Mouse (Mus musculus) olfactory bulb, adult 2 months (tissue): ENCODE measurements around the gene Fam227b. TPM values are rescaled to one million over a fixed set of nuclear protein-coding genes. Genes with fewer than 3 reads are reported as not detected.

ENCODE experiments used
- H3K27ac ChIP-seq: fragments of 200-500 bp; 2 replicates; pipeline ENCODE4 v1.5.1; 2012; ENCODE audit warnings: low read depth, low read length; ENCODE audit not compliant: insufficient read depth
- H3K4me1 ChIP-seq: fragments of 200-500 bp; 2 replicates; pipeline ENCODE4 v1.6.1; 2012; ENCODE audit warnings: low read length; ENCODE audit not compliant: control insufficient read depth, insufficient read depth
- H3K4me3 ChIP-seq: fragments of 200-500 bp; 2 replicates; pipeline ENCODE4 v1.5.1; 2012; ENCODE audit warnings: mild to moderate bottlenecking, low read depth, low read length, moderate library complexity; ENCODE audit not compliant: insufficient read depth
- CTCF ChIP-seq: fragments of 200-500 bp; IDR thresholded peaks from 2 replicates; pipeline ENCODE4 v1.5.1; 2012; ENCODE audit warnings: low read depth, mild to moderate bottlenecking, low read length, moderate library complexity; ENCODE audit not compliant: insufficient read depth
- POLR2A ChIP-seq: fragments of 200-500 bp; IDR thresholded peaks from 2 replicates; pipeline ENCODE4 v1.6.1; 2012; ENCODE audit warnings: mild to moderate bottlenecking, low read depth, low read length, moderate library complexity; ENCODE audit not compliant: insufficient read depth
- WGBS: fragments of 180-500 bp; shearing (Covaris S2); methylation state at CpG from one replicate; pipeline ENCODE4 v1.1.7; 2018; 5-methylcytosine and 5-hydroxymethylcytosine counted together
- polyA plus RNA-seq: library from polyadenylated mRNA; stranded (reverse); fragments of >200 nt; gene quantifications from 2 replicates; pipeline ENCODE4 v1.2.4, GENCODE M21; 2012; ENCODE audit warnings: low replicate concordance; ENCODE audit not compliant: missing spikeins, insufficient read depth, insufficient read length

The Fam227b gene
- polyA plus RNA-seq = not detected in 2 replicates

GRCm38 (mm10) chr2:126151855-126152571 lies at the start of gene Fam227b, which contains the start of gene Dtwd1:
Fam227b (minus strand) TSS chr2:126152004.
Dtwd1 (plus strand) TSS chr2:126152141.
- no peaks in the 10 kb centered on the region for H3K4me1 ChIP-seq
- peak within 1 kb of the TSS; percentile 50 for H3K27ac ChIP-seq
- H3K4me3 ChIP-seq = peak within 1 kb of the TSS; percentile 79
- TF ChIP-seq CTCF = no peak
- TF ChIP-seq POLR2A = peak; percentile 85
- WGBS = under 1% methylated on average over 57 of the region's 57 CpGs

- no peaks in the 10 kb centered on the region for H3K4me1 ChIP-seq
- H3K4me3 ChIP-seq = no peak overlapping the region
- no peak overlapping the region for H3K27ac ChIP-seq
- TF ChIP-seq CTCF (no peak), POLR2A (no peak)
- 97% methylated on average over 3 of the region's 3 CpGs for WGBS
Observed at GRCm38 (mm10) chr2:126198971-126199370, 47.2 kb upstream of the Fam227b start.

- Histone ChIP-seq H3K4me1 (no peaks in the 10 kb centered on the region), H3K27ac (no peak overlapping the region), H3K4me3 (no peak overlapping the region)
- TF ChIP-seq POLR2A = no peak
- no peak for TF ChIP-seq CTCF
- WGBS = 55% methylated on average over 12 of the region's 12 CpGs
Observed at GRCm38 (mm10) chr2:126195631-126196356, 44.0 kb upstream of the Fam227b start.

GRCm38 (mm10) chr2:126192129-126192528 lies 40.3 kb upstream of the Fam227b start:
- 86% methylated on average over 2 of the region's 2 CpGs for WGBS
- Histone ChIP-seq H3K27ac (no peak overlapping the region), H3K4me3 (no peak overlapping the region), H3K4me1 (no peaks in the 10 kb centered on the region)
- TF ChIP-seq CTCF = no peak
- TF ChIP-seq POLR2A = no peak

GRCm38 (mm10) chr2:126191306-126191705 lies 39.5 kb upstream of the Fam227b start:
- TF ChIP-seq CTCF = no peak
- no peak for TF ChIP-seq POLR2A
- H3K4me3 ChIP-seq = no peak overlapping the region
- 64% methylated on average over 4 of the region's 4 CpGs for WGBS
- H3K4me1 ChIP-seq = no peaks in the 10 kb centered on the region
- no peak overlapping the region for H3K27ac ChIP-seq

GRCm38 (mm10) chr2:126171427-126171826 lies 19.6 kb upstream of the Fam227b start:
- Histone ChIP-seq H3K27ac (no peak overlapping the region), H3K4me1 (no peaks in the 10 kb centered on the region), H3K4me3 (no peak overlapping the region)
- 95% methylated on average over 1 of the region's 1 CpGs for WGBS
- TF ChIP-seq CTCF = no peak
- no peak for TF ChIP-seq POLR2A

GRCm38 (mm10) chr2:126166848-126167617 lies 15.2 kb upstream of the Fam227b start:
- WGBS = 69% methylated on average over 8 of the region's 8 CpGs
- Histone ChIP-seq H3K4me3 (no peak overlapping the region), H3K27ac (no peak overlapping the region), H3K4me1 (no peaks in the 10 kb centered on the region)
- no peak for TF ChIP-seq CTCF
- TF ChIP-seq POLR2A = no peak

- no peak overlapping the region for H3K27ac ChIP-seq
- no peaks in the 10 kb centered on the region for H3K4me1 ChIP-seq
- no peak overlapping the region for H3K4me3 ChIP-seq
- TF ChIP-seq CTCF (no peak), POLR2A (no peak)
Observed at GRCm38 (mm10) chr2:126166335-126166734, 14.5 kb upstream of the Fam227b start.
